Mouse (Mus musculus): ENCODE data around the gene Plekho1.

The Plekho1 gene

DNA sequence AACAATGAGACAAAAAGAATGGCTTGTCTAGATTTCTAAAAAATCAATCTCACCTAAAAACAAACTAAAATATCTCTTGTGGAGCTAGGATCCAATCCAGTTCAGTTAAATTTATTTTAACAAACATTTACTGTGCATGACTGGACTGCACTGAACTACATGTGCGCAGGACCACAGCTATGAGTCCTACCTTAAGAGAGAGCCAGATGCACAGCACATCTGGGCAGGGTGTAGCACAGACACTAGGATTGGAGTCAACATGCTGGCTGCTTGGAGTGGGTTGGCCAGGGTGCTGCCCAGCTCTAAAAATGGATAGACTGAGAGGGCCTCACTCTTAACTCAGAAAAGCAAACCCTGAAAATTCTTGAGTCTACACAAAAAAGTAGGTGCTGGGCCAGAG, 5.8 kb upstream of the Plekho1 start:
- DNase-seq: no peak

DNA sequence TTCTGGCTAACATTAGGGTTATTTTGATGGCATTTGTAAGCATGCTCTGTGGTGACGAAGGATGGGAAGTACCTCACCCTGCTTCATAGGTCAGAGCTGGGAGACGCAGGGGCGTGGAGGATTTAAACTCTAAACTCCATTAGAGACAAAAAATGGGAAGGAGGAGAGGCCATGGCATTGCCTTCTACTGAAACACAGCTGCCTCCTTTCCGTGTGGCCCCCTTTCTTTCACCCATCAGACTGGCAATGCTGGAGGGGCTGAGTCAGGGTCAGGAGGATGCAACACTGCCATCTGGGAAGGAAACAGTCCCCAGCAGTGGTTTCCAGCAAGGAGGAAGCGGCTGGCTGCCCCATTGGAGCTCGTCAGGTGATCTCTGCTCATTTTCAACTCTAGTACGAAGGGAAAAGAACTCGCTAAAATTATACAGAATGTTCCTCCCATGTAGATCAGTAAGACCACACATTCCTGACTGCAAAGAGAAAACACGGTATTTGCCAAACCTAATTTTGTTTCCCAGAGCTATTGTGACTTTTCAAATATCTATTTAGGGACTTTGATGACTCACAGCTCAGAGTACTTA, 5.2 kb upstream of the Plekho1 start:
- DNase-seq: no peak

DNA sequence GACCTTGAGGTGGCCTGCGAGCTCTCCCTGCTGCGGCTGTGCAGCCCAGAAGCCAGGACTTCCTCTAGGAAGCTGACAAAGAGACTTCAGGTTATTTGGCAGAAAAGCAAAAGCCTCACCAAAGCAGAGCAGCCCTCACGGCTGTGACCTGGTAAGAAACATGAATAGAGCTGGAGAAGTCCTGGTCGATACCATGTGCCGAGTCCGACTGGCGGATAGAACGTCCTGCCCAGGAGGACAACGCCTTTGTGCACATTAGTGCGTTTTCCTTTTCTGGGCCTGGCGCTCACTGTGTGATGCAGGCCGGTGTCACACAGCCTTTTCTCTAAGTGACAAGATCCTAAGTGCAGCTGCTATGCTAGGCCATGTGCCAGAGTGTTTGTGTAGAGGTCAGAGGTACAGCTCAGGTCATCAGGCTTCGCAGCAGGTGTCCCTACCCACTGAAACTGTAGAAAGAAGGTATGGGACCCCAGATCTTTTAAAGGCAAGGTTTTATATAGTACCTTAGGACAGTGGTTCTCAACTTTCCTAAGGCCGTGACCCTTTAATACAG, 4.4 kb upstream of the Plekho1 start:
- no peak for DNase-seq

DNA sequence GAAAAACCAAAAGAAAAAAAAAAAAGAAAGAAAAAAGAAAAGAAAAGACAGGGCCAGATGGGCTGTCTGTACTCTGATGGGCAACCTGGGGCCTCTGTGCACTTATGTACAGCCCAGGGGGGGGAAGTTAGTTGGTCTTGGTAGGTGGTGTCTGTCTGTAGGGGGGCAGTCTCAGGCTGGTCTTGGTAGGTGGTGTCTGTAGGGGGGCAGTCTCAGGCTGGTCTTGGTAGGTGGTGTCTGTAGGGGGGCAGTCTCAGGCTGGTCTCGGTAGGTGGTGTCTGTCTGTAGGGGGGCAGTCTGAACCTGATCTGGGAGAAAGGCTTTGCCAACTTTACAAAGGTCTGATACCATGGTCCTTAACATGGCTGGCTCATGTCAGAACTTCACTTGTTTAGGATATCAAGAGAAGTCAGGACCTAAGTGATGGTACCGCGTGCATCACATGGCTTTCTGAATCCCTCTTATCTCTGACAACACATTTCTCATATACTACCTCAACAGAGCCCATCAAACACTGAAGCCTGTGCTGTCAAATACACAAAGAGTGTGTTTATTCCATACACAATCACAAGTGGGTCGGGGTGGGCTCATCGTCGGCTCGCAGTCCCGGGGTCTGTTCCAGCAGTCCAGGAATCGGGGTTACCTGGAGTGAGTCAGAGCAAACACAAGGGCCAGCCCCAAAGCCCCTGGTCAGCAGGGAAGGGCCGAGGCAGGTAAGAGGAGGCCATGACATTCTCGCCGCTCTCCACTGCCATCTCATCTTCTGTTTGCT, 3.7 kb upstream of the Plekho1 start:
- no peak for DNase-seq

DNA sequence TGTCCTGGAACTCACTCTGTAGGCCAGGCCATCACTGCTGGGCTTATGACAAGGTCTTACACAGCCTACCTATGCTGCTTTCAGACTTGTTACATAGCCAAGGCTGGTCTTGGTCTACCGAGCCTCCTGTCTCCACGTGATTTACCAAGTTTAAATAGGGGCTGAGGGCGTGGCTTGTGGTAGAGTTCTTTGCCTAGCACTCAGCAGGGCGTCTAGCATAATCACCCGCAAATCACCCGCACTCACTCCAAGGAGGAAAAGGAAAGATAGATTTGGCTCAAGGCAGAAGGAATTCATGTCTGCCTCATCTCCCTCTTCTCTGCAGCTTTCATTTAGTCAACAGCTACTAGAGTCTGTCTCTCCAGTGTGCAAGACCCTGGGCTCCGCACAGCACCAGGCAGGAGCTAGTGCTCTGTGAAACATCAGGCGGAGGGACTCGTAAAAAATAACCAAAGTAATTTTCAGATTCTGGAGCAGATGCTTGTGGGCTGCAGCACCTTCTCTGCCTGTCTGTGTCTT, 1.5 kb upstream of the Plekho1 start:
- DNase-seq: peak; percentile 39 to 52

DNA sequence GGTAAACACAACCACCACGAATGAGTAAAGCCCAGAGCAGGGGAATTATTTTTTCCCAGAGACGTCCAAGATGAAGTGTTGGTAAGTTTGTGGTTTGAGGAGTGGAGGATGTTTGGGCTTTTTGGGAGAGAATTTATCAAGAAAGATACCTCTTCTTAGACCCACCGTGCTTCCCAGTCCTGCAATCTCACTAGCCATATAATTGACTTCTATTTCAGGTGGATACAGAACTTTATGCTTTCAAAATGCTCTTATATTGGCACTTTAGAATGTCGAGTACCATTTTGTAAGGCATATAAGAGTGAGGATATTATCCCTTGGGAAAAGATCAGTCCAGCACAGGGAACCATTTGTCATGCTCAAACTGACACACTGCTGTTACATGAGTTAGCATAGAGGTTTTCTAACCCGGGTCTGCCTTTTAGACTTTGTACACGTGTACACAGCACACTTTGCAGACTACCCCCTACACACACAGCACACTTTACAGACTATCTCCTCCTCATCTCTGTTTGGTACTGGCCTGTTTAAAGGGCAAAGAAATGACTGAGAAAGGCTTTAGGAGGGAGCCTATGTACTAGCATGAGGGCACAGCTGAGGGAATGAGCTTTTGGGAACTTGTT, 761 bp upstream of the Plekho1 start:
- no peak for DNase-seq

DNA sequence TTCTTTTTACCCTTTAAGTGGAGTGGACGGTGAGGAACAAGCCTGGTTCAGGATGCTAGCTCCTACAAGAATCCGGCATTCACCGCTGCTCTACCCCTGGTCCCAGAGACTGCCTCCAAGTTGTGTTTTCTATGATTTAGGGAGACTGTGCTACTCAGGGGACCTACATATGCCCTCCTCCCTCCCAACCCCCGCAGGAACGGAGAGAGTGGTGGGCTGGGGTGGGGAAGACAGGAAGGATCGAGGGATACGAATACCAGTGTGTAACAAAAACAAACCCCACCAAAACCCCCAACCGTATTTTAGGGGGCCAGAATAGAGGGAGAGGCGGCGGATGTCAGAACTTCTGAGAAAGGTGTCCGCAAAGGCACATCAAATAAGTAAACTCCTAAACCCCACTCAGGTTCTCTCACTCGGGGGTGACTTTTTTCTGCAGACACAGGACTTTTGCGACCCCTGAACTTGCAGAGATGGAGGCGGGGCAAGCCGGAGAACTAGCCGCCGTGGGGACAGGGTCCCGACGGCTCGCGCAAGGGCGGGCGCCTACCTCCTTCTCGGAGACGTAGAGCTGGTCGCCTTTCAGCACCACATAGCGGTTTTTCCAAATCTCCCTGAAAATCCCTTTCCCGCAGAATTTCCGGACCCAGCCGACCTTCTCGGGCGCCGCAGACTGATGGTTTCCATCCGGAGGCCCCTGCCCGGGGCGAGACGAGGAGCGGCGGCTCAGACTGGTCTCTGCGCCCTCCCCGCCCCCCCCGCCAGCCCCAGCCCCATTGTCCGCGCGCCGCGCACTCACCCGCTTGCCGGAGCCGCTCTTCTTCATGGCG, 613 bp downstream of the Plekho1 start:
- DNase-seq: peak; percentile 51 to 52

DNA sequence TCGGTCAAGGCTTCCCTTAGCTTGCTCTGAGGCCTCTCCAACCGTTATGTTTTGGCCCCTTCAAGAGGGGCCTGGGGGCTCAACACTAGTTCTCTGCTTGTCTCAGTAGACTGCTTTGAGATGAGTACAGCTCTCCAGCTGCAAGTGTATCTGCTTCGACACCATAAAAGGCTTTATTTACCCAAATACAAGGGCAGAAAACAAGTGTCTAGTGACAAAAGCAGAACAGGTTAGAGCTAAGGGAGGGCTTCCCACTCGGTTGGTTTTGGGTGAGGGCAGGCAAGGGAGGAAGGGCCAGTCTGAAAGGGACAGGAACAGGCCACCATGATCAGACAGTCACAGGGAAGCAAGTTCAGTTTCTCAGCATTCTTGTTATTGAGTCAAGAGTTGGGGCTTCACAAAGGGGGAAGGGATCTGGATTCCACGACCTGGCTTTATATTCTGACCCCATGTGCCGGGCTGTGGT, 1.4 kb downstream of the Plekho1 start:
- DNase-seq: no peak

DNA sequence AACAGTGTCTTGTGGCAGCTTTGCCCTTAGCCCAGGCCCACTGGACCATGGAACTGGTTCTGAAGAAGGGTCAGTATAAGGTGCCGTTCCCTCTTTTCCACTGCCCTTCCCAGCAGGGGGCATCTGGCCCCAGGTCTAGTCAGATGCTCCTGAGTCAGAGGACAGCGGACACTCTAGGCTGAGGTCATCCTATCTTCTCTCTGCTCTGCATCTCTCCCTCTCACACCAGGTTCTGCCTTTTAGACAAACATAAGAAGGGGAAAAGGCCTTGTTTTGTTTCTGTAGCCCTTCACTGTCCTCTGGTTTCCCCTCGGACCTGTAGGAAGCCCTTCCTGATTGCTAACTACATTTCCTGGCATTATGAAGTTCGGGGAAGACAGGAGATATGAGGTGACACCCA, 1.9 kb downstream of the Plekho1 start:
- no peak for DNase-seq

DNA sequence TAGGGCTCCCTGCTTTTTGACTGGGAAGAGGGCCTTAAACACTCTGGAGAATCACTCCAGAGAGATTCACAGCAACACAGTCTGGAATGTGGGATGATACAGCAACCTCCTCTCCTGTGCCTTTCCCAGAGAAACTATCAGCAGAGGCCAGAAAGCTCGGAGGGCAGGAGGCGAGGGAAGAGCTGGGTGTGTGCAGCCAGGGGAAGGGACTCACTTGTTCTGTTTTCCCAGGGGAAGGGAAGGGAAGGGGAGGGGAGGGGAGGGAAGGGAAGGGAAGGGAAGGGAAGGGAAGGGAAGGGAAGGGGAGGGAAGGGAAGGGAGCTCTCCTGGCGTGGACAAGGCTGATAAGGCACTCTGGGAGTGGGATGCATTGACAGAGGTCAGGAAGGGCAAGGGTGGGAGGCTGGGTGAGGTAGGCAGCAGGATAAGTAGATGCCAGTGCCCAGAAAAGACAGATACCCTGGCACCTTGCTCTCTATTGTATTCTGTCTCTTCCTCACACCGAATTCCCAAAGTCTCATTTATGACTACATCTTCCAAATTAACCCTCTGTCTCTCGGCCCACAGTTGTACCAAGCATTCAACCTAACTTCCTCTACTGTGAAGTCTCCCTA, 2.7 kb downstream of the Plekho1 start:
- DNase-seq: no peak

DNA sequence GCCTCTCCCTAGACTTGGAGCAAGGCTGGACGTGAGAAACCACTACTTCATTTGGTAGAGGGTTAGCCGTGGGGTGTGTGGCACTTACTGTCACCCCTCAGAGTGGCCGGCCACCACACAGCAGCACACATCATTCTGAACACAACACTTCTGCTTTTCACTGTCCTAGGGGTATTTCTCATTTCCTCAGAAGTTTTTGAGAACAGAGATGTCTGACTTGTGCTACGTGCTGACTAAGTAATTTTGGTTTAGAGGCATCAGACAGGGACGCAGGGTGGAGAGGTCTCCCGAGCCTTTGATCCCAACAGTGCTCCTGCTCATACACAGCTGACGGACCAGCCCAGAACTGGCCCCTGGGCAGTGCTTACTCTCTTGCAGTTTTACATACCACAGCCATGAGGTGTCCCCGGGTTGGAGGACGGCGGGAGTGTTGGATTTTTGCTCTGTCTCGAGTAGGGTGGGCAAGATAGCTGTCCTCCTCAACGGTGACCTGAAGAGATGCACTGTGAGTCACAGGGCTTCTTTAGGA, 5.3 kb downstream of the Plekho1 start:
- no peak for DNase-seq

DNA sequence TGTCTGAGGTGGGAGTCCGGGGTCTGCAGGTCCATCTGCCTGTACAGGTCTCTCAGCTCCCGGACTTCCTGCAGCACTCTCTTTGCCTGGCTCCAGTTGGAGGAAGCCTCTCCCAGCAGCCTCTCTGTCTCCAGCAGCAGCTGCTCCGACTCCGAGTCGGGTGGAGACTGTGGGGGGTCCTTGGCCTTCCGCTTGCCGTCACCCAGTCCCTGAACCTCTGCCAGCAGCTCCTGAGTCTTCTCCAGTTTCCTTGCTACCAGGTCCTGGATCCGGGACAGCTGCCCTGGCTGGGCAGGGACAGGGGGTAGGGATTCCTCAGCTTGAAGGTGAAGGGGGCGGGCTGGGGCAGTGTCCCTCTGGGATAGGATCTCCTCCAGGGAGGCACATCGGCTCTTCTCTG, 6.8 kb downstream of the Plekho1 start:
- DNase-seq: no peak

DNA sequence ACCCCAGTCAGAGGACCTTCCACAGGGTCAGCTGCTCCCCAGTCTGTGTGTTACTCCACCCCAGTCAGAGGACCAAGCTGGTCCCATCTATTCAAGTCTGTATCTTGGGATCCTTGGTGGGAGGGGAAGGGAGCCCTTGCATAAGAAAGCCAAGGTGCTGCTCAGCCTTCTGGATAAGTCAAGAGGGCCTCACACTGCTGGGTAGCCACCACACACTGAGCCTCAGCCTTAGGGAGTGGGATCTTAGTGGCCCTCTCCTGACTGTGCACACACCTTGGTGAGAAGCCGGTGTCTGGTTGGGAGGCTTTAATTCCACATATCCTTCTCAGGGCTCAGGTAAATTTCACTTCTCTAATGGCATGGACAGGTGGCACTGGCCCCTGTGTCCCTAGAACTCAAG, 7.7 kb downstream of the Plekho1 start:
- no peak for DNase-seq

DNA sequence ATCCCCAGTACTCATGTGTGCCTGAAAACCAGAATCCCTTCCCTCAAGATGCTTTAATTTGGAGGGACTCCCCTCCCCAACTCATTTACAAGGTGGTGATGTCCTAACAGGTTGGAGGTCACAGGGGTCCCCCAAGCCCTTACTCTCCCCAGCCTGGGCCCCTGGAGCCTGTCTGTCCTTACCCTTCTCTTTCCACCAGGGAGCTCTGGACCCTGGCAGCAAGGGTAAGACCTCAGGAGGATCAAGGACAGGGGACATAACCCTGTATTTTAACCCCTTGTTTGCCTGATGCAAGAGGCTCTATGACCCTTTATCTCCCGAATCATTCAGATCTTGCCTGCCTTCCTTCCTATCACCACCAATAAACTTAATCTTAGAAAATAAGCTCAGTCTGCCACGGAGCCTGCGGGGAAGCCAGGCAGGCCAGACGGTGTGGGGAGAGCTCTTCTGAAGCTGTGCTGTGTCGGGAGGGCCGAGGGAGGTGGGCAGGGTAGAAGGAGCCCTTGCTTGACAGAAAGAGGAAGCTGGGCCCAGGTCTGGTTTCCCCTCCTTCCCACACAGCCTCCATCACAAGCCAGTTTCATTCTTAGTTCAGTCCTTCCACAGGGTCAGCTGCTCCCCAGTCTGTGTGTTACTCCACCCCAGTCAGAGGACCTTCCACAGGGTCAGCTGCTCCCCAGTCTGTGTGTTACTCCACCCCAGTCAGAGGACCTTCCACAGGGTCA, 8.3 kb downstream of the Plekho1 start:
- DNase-seq: no peak

DNA sequence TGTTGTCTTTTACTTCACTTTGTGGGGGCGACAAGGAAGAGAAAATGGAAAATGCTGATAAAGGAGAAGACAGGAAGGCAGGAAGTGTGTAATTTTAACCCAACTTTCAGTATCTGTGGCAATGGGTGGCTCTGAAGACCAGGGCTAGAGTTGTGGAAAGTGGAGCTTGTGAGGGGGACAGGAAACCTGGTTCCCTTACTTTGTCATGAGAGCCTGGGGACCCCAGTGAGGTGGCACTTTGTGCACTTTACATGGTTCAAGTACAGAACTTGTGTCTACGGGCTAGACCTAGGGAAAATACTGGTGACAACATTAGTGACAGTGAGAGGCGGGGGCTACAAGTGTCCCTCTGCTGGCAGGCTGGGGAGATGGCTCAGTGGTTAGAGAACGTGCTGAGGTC, 8.8 kb downstream of the Plekho1 start:
- DNase-seq: no peak

DNA sequence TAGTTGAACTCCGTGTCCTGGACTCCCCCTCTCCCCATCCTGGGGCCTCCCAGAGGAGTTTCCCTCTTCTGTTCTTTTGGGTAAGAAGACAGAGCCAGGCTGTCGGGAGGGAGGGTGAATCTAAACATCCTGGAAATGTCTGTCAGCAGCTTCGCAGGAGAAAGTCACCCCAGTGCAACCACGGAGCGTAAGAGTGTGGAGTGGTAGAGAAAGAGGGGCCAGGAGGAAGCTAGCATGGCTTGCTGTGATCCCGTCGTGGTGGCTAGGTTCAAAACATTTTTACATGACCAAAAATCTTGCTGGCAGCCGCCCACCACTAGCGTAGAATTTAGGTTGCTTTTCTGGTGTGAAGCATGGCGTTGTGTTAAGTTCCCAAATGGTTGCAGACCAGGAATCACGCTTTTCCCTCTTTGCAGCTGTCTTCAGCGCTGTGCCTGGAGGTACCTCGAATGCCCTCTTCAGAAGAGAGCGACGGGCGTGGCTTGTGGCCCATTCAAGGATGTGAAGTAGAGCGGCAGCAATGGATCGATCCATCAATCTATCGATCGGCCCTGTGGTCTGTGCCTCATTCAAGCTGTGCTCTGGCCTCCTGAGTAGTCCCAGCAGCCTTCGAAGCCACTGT, 9.7 kb downstream of the Plekho1 start:
- no peak for DNase-seq

DNA sequence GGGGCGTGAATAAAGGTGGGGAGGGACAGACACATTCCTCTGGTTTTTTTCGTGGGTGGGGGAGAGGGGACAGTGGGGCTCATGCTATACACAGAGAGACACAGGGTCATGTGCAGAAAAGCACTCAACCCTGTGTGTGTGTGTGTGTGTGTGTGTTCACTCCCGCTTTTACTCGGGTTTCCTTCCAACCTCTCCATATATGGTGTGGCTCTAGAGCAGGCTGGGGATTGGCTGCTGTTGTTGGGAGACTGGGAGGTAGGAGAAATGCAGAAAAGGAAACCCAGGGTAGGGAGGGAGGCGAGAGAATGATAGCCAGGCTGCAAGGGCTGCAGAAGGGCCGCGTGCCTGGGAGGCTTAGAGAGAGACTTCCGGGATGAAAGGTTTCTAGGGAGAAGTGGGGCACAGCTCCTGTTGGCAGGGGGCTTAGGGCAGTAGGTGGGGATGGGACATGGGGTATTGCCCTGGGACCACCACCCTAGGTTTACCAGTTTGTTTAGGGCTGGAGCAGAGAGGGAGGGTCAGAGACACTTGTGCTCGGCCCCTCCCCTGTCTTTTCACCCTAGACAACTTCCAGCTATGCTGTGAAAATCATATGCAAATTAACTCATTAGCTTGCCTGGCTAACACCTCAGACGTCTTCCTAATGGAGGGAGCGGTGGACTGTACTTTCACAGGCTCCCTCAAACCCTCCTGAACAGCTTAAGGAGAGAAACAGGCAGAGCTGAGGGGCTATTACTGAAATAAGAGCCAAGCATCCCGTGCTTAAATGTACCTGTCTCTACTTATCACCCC, 10.4 kb downstream of the Plekho1 start:
- no peak for DNase-seq

DNA sequence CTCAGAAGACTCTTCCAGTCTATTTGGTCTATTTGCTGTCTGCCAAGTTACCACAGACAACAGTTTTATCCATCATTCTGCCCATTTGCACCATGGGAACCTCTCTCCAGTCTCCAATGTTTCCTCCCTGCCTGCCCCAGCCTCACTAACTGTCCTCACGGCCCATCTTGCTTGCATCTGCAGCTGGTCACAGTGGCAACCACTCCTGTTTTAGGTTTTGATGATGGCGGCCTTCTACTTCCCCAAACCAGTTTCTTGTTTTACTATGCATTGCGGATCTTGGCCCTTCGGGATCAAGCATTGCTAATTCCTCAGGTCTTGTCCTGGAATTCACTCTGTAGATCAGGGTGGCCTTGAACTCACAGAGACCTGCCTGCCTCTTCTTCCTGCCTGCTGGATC, 13.7 kb downstream of the Plekho1 start:
- DNase-seq: no peak

DNA sequence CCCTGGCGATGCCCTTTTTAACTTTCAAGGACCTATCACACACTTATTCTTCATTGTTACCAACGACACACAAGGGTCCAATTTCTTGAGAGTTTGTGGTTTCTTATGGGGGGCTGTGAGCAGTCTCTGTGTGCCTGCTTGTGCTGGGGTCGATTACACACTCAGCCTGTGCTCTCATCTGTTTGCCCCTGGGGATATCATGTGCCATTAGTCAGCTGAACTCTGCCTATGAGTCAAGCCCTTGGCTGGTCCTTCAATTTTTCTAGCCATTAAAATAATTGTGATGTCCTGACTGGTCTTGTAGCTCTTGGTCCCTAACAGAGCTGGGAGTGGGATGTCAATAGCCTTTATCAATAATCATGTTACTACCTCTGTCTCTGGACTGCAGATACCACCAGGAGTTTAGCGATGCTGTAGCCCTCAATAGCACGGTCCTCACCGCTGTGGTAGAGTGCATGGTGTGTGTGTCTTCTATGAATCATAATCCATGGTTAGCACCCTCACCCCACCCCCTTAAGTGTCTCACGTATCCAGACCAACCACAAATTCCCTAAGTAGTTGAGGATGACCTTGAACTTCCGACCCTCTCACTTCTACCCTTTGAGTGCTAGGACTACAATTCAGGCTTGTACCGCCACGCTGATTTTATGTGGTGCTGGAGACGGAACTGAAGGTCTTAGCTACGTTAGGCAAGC, 15.4 kb downstream of the Plekho1 start:
- no peak for DNase-seq

Measured in thymus, postnatal 36 days (tissue).